Mouse (Mus musculus): ENCODE measurements around the gene Aipl1.

Gene Aipl1

DNA sequence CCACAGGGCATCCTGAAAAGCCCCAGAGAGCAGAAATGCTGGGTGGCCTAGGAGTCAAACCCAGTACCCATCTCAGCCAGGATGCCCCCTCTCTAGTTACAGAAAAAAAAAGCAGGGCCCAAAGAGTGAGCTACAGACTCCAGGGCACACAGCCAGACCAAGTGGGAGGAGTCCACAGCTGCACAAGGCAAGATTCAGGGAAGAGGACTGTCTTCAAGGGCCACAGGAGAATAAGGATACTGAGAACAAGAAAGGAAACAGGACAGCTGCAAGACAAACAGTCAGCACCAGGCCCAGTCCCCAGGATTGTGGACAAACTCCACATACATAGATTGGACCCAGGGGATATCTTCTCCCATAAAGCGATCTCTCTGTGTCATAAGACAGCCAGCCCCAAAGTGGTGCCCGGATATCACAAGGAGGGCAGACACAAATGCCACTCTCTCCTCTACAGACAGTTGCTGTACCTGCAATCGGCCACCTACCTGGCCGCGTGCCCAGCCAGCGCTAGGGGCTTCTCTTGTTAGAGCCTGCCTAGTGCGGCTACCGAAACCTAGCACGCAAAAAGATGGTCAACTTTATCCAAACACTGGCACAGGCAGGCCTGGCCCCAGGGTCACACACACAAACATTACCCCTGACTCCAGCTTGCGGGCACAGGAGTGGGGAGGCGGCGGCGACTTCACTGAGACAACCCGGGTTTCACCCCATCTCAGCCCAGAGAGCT is 13.0 kb upstream of the Aipl1 start:
- 37% methylated on average over 14 of the region's 14 CpGs for WGBS

DNA sequence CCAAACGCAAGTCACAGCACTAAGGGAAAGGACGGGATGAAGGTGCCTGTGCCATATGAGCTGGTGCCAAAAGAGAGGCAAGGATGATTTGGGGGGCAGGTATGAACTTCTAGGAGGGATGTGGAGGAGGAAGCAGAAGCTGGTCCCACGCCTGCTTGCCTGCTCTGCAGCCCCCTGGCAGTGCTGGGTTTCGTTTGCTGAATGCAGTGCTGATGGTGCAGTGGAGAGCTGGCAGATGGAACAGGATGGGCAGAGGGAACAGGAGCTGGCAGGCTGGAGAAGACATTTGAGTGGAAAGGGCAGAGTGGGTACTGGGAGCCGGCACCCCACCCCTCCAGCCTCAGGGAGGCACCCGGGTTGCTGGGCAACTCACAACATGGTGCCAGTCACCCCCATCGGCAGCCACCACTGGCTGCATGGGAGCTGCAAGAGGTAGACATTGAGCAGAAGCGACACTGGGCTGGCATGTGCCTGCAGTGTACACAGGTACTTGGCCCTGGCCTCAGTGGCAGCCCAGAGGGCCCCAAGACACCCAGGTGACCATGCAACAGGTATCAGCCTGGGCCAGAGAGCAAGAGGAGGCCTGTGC is 12.0 kb upstream of the Aipl1 start:
- WGBS: 74% methylated on average over 8 of the region's 8 CpGs

DNA sequence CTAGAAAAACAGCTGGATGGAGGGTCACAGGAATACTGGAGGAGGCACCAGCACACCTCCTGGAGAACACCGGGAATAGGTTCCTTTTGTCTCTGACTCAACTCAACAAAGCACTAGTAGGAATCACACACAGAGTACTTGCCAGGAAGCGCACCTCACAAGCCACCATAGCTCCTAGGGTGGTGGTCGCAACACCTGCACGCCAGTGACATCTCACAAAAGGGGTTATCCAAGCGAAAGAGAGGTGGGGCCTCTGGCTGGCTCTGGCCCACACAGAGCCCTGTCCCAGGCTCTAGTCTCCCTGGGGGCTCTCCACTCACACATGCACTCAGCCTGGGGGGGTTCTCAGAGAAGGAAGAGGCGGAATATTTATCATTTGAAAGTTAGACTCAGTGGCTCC is 11.4 kb upstream of the Aipl1 start:
- WGBS: 73% methylated on average over 6 of the region's 6 CpGs

DNA sequence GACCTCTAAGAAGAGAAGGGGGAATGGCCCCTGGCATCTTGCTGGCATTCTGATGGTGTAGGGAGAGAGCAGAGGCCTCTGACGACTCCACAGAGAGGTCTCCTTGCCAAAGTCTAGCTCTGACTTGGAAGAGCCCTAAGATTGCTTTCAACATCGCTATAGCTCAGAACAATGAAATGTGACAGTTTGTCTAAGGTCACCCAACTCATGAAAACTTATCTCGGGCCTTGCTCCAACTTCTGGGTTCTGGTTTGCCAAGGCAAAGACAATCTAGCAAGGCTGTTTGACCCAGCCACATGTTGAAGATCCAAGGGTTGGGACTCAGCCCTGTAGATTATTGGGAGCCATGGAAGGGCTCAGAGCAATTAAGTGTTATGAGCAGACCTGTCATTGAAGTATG is 6.9 kb upstream of the Aipl1 start:
- WGBS: 81% methylated on average over 3 of the region's 3 CpGs

DNA sequence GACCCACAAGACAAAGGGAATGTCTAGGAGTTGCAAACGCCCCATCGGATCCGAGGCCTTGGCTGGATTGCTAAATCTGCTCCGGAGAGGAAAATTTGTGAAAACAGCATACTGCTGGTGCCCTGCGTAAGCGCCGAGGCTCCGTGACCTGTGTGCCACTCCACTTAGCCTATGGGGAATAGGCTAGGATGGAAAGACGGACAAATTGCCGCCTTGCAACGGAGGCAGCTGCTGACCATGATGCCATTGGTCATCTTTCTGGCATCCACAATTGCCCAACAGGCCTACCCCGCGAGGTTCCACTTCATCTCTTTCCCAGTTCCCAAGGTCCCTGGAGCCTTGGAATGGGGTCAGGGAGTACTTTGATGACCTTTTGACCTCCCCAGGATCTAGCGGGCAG is 5.3 kb upstream of the Aipl1 start:
- WGBS: 2% methylated on average over 14 of the region's 14 CpGs

DNA sequence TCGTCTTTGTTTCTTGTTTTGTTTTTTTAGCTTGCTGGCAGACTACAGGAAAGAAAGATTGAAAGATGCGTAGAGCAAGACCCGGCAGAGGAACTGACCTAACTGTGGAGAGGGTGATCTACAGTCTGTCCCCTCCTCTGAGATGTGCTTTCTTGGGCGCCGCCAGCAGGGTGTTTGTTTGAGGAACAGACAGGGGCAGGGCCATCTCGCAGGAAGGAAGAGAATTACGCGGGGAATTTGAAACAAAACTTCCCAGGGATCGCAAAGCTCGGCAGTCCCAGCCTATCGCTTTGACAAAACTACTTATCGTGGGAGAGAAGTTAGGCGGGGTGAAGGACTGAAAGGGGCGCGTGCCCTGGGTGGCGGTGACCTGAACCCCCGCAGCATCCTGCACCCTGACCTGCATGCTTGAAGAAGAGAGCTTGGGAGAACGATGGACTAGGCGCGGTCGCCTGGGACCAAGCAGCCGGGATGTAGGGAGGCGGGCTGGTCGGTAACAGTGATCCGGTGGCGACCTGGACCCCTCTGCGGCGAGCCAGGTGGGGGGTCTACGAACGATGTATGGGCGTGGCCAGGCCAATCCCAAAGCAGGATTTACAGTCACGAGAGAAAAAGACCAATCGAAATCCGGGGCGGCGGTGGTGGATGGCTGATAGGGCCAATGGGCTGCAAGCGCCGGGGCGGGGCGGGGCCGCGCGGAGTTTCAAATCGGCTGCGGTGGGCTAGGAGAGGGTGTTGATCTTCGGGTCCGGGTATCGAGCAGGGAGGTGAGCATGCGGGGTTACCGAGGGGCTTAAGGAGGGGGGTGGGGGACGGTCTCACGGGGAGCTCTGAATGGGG is 4.7 kb upstream of the Aipl1 start, which contains the start of gene Pimreg:
Gene Pimreg, plus strand, starts transcription at position 265 of the 840 bp plus-strand sequence.
- WGBS: under 1% methylated on average over 52 of the region's 52 CpGs

DNA sequence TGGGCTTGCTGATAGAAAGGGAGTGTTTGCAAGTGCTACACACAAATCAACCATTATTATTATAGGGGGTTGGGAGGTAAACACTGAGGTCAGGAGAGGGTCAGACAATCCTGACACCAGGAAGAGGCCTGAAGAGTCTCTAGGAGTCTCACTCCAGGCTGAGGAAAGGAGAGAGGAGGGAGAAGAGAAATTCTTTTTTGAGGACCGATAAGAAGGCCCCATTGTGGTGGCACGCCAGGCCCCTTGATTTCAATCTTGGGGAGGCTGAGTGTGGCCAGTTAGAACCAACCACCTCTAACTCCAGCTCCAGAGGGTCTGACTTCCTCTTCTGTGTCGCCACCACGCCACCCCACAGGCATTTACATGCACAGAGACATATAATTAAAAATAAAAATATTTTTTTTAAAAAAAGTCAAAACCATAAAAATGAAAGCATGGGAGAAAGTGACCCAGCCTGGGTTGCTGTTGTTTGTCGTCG is 4.0 kb upstream of the Aipl1 start:
- WGBS: 43% methylated on average over 6 of the region's 6 CpGs

DNA sequence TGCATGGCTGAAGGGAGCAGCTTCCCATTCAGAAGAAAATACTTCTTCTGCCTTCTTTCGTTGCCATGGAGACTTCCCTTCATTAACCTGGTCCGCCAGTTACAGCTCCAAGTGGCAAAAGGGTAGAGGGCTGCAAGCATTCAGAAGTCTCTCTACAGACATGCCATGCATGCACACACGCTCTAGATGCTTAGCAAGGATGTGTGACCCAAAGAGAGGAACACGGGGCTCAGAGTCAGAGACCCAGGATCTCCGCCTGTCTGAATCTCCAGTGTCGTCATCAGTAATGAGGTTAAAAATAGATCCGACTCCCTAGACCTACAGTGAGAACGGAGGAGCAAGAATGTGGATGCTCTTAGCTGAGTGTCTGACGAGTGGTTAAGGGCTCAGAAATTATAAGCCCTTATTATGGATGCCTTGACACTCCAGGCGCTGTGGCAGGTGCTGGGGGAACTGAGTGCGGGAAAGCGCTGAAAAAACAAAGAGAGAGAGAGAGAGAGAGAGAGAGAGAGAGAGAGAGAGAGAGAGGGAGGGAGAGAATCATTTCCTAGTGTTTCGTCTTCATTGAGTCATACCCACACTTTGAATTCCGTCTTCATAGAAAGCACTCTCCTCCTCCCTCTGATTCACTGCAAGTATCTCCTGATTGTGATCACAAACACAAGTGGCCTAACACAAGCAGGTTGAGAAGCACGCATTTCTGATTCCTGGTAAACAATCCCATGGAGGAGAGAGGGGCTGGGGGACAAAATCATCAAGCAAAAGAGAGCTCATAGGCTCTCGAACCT is 2.5 kb upstream of the Aipl1 start:
- WGBS: 24% methylated on average over 16 of the region's 16 CpGs

DNA sequence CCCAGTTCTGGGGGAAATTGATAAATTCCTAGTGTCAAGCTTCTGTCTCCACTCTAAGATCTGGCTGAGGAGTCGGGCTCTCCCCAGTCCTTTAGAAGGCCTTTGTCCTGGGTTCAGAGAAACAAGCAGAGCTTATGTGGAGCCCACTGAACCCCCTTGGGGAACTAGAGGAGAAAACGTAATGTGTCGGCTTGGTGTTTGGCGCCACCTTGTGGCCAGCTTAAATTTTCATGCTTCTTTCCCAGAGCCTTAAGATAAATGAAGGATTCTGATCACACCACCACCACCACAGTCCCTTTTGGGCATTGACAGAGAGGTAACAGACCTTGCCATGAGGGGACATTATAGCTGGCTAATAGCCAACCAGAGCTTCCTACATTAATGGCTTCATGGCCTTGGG is 687 bp upstream of the Aipl1 start:
- 2% methylated on average over 4 of the region's 4 CpGs for WGBS

DNA sequence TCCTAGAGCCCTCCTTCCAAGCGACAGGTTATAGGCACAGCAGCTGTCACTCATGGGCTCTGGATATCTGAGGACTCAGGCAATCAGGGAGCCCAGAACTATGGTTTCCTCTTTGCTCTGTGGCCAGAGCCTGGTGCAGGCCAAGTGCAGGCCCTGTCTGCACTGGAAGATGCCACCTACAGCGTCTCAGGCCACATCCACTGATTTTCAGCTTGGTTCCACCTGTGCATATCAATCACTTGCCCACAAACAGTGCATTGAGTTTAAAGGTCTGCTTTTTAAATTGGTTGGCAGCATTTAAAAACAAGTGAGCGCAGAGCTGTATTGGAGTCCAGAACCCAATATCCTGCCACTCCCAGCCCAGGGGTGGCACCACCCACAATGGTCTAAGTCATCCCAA is 4.7 kb downstream of the Aipl1 start:
- WGBS: 89% methylated on average over 3 of the region's 3 CpGs

DNA sequence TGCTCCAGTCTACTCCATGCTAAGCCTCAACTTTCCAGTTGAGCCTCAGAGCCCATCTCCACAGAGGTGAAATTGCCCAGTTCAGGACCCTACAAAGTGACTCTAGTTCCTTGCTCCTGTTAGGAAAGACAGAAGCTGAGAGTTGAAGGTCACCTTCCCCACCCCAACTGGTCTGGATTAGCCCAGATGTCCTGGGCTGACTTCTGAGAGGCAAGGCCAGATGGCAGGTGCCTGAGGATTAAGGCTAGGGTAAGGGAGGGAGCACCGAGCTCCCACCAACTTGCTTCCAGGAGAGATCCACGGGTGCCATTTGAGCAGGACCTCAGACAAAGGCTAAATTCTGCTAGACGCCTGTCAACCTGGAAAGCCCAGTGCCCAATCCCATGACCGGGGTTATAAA is 5.2 kb downstream of the Aipl1 start:
- 94% methylated on average over 4 of the region's 4 CpGs for WGBS

DNA sequence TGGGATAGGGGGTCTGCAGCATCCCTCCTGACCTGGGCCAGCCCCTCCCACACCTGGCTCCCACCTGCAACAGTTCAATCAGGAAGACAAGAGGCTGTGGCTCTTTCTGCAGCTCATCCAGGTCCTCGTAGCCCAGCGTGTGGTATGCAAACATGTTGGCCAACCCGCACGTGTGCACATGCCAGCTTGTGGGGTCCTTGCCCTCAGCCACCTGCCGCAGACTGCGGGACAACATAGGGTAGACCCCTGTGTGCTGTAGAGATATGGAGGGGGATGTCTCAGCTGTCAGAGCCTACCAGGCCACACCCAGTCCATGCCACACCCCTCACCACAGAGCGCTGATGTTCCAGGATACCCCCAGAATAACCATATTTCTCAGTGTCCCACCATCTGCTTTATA is 6.0 kb downstream of the Aipl1 start:
- 95% methylated on average over 7 of the region's 7 CpGs for WGBS

DNA sequence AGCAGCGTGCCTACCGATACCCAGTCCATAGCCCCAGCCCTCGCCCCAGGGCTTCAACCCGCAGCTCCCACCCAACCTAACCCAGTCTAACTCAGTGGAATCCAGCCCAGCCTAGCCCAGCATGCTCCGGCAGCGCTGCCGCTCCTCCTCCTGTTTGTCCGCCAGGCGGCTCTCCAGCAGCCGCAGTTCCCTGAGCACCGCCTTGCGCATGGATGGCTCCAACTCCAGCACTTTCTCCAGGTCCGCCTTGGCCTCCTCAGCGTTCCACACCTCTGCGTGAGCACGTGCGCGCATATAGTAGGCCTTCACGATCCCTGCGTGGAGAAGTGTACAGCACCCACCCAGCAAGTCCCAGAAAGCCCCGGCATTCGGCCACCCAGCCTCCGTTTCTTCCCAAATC is 8.2 kb downstream of the Aipl1 start:
- 18% methylated on average over 23 of the region's 23 CpGs for WGBS

DNA sequence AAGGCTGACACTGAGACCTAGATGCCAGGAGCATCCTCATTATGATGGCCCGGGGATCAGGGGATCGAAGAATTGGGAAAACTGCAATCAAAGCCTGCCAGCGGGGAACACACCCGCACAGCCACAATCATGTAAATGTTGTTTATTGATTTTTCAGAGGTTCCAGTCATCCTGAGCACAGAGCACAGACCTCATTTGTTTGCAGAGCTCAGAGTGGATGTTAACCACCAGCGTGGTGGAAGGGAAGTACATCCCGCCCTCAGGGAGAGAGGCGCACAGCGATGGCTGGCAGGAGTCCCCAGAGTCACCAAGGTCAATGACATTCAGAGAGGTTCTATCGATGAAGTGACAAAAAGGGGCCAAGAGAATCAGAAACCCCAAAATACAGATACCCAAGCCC is 9.5 kb downstream of the Aipl1 start:
- 83% methylated on average over 9 of the region's 9 CpGs for WGBS

DNA sequence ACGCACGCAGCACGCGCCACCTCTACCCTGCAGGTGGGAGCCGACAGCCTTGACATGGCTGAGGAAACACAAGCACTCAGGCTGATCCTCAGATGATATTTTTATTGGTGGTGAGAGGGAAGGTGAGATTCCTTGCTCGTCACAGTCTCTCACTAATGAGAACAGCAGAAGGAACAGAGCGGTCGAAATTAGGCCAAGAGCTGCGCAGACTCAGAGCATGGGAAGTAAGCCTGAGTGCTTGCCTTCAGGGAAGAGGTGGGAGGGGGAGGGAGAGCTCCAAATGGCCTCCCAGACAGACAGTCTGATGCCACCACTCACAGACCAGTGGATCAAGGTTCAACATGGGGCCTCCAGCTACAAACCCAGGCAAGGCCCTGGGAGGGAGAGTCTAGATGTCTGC is 10.8 kb downstream of the Aipl1 start:
- 89% methylated on average over 9 of the region's 9 CpGs for WGBS

DNA sequence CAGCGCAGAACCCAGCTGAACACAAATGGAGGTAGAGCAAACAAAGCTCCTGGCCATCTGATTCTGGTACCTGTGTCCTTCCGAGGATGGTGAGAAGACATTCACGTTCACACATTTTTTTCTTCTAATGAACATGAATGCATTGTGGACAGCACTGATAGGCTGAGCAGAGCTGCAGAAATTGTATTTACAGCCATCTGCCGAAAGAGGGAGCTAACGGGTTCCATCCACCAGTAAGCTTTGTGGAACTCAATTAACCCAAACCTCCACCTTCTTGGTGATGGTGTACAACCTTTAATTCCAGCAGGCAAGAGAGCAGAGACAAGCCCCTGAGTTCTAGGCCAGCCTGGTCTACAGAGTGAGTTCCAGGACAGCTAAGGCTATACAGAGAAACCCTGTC is 11.5 kb downstream of the Aipl1 start:
- WGBS: 51% methylated on average over 5 of the region's 5 CpGs

DNA sequence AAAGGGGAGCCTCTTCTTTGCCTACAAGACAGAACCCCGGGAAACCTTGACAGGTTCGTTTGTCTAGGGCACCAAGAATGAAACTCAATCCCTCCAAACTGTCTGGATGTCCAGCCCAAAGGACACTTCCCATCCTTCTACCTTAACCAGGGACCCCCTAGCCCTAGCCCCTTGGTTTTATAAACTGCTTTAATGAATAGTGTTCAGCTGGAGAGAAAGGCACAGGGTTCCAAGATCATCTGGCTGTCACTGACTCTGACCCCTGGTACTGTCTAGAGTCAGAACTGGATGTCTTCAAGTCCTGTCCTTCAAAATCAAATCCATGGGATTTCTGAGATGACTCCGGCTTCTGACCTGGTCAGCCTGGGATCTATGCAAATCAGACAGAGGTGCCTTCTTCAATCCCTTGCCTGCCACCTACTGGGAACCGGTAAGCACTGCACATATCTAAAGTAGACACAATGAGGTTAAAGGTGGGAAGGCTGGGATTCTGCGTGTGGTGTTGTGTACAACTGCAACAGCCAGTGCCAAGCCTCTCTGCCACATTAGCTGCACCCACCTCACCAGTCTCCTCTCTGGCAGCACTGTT is 13.0 kb downstream of the Aipl1 start:
- WGBS: 23% methylated on average over 5 of the region's 5 CpGs

DNA sequence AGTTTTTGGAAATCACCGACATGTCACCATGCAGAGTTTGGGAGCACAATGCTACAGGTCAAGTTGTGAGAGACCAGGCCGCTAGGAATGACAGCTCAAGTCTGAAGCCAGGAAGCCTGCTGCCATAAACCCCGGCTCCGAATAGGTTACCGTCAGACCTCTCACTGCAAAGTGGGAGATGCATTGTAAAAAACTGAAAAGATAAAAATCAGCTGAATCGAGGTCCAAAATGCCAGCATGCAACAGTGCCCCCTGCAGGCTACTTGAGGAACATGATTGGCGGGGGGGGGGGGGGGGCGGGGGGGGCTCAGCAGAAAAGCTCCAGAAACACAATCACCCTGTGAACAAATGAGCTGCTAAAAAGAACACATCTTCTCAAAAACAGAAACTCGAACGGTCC is 13.7 kb downstream of the Aipl1 start:
- 10% methylated on average over 10 of the region's 10 CpGs for WGBS

DNA sequence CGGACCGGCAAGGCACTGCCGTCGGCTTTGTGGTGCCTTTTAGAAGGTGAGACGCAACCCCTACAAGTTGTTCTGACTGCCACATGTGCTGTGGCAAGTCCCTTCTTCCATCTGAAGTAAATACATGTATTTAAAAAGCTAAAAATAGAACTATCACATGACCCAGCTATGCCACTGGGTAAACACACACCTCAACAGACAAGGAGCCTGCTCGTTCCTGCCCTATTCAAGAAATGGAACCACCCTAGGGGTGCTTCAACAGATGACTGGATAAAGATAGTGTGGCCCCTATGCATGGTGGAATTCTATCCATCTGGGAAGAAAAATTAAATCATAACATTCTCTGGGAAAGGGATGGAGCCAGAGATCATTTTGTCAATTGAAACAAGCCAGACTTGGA is 14.5 kb downstream of the Aipl1 start:
- WGBS: 95% methylated on average over 6 of the region's 6 CpGs

DNA sequence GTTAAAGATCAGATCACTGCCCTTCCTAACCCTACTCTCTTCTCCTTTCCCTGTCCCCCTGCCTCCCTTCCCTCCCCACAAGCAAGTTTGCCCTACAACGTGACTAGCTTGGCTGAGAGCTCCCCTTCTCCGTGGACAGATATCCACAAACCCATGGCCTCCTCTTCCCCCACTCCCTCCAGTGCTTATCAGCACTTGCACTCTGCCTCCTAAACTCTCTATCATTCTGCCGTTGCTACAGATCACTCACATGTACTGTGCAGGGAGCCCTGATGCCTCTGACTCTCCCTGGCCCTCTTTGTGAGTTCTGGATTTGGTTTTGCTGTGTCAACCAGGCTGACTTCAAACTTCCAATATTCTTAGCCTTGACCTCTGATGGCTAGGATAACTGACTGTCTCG is 16.3 kb downstream of the Aipl1 start:
- WGBS: 90% methylated on average over 4 of the region's 4 CpGs

DNA sequence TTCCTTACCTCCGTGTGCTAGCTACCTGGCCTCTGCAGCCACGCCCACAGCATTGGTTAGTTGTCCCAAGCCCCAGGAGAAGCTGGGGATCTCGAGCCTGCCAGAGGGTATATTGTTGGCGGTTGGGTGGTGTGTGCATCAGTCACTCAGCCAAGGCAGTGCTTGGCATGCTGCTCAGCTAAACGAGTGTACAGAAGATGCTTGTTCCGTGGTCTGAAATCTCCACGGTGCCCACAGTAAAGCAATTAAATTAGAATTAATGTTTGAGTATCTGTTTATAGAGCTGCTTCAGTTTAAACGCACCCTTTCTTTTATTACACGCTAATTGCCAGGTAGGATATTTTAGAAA is 20.1 kb downstream of the Aipl1 start:
- 39% methylated on average over 9 of the region's 9 CpGs for WGBS
